Mouse (Mus musculus) left cerebral cortex, postnatal 4 days (tissue): ENCODE results near the gene Pradc1. TPM values are rescaled to one million over a fixed set of nuclear protein-coding genes. Genes with fewer than 3 reads are reported as not detected.

Experiments
- DNase-seq: peaks from one replicate; pipeline ENCODE4 v3.0.0-alpha.2; 2022
- intact Hi-C: fragments of 180-260 bp; cut with DNase I; formaldehyde crosslinking; loops from one replicate; pipeline ENCODE4 v1.15.1; 2025
- total RNA-seq, 2 experiments: library from RNA; stranded (reverse); gene quantifications; 2 replicates each; pipeline ENCODE4 v1.2.3; 2021

The Pradc1 gene
- total RNA-seq, 2 experiments from 2014 or later: 14.4 to 17.8 TPM

- intact Hi-C loops: no loop called here
- no peak for DNase-seq
Observed at GRCm38 (mm10) chr6:85399715-85400114, 52.1 kb downstream of the Pradc1 start.

GRCm38 (mm10) chr6:85397165-85397564 lies 54.6 kb downstream of the Pradc1 start:
- intact Hi-C loops: no loop called here
- no peak for DNase-seq

Other genes with a start within 250 kb of the Pradc1 start
- 10 to 100 TPM; 63.9 to 69.7 TPM for gene Sfxn5, start 118.5 kb downstream of the Pradc1 start, total RNA-seq
- 10 to 100 TPM; 51.7 to 54.1 TPM for gene Rab11fip5, start 77.3 kb downstream of the Pradc1 start, total RNA-seq
- not detected for gene Noto, start 28.1 kb downstream of the Pradc1 start, total RNA-seq
- gene Smyd5, start 20.0 kb downstream of the Pradc1 start, total RNA-seq: 10 to 100 TPM; 65.9 to 67.5 TPM
- gene Cct7, start 456 bp downstream of the Pradc1 start, total RNA-seq: 100 to 1,000 TPM; 310 to 311 TPM
- gene Fbxo41, start 51.0 kb upstream of the Pradc1 start, total RNA-seq: 10 to 100 TPM; 88.6 to 89.6 TPM
- gene Egr4, start 61.6 kb upstream of the Pradc1 start, total RNA-seq: 1 to 10 TPM; 4.7 to 6.0 TPM
- gene Alms1, start 135.6 kb upstream of the Pradc1 start, total RNA-seq: 10 to 100 TPM; 13.4 to 13.5 TPM